Mouse (Mus musculus) liver, embryonic 14.5 days (tissue): ENCODE results near the gene Rplp0.

ENCODE experiments used
- CTCF ChIP-seq: IDR thresholded peaks from 2 replicates; pipeline ENCODE4 v1.5.1; 2016; ENCODE audit warnings: antibody characterized with exemption, low read depth, control low read depth
- EP300 ChIP-seq: IDR thresholded peaks from 2 replicates; pipeline ENCODE4 v1.6.1; 2016; ENCODE audit warnings: antibody characterized with exemption, low read depth

DNA sequence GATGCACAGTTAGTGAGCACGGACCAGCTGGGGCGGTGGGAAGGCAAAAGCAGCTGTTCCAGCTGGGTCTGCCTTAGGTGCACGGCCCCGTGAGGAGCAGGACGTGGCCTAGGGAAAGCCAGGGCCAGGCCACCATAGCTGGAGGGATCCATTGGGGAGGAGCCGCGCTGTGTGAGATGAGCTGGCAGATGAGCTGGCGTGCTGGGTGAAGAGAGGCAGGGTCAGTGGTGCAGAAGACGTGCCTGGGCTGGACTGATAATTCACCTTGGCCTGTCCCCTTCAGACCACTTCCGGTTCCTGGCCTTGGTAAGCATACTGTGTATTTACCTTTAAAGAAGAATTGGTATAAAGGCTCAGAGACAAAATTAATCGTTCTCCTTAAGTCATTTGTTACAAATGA is 52.3 kb downstream of the Rplp0 start:
- TF ChIP-seq CTCF: 0 out of 2 replicates have a peak, but pooled peaks have one; percentile 2
- no peak for TF ChIP-seq EP300
